Mouse (Mus musculus) liver, postnatal 0 days (tissue): ENCODE measurements at regions not wholly inside any gene's neighbourhood (a gene's known extent, or its start where the extent isn't known, plus 50 kb on each side); places are given as distances from the start of the nearest gene placed in this dataset.

Source experiments
- ATAC-seq: fragments of 200-750 bp; cut with Nextera tagmentation; 2 replicates; pipeline ENCODE4 v1.8.0; 2017; ENCODE audit warnings: mild to moderate bottlenecking, moderate library complexity
- DNase-seq: peaks from one replicate; pipeline ENCODE4 v3.0.0-alpha.2; 2016
- H3K27ac ChIP-seq: fragments of 300-500 bp; sonication (generic); 2 replicates; pipeline ENCODE4 v1.5.1; 2014; ENCODE audit warnings: antibody characterized with exemption, moderate library complexity, mild to moderate bottlenecking, low read depth
- H3K27me3 ChIP-seq: fragments of 300-500 bp; sonication (generic); 2 replicates; pipeline ENCODE4 v1.6.1; 2014; ENCODE audit warnings: low read length, control low read depth, mixed read lengths; ENCODE audit not compliant: insufficient read depth
- H3K36me3 ChIP-seq: fragments of 300-500 bp; sonication (generic); replicated peaks from 2 replicates; pipeline ENCODE4 v1.6.1; 2014; ENCODE audit warnings: mild to moderate bottlenecking, control low read depth, low read length, moderate library complexity, mixed read lengths; ENCODE audit not compliant: insufficient read depth
- H3K4me1 ChIP-seq: fragments of 300-500 bp; sonication (generic); 2 replicates; pipeline ENCODE4 v1.6.1; 2014; ENCODE audit warnings: antibody characterized with exemption, mild to moderate bottlenecking, control low read depth; ENCODE audit not compliant: insufficient read depth
- H3K4me2 ChIP-seq: fragments of 300-500 bp; sonication (generic); 2 replicates; pipeline ENCODE4 v1.6.1; 2014; ENCODE audit warnings: low read depth, mild to moderate bottlenecking, low read length, moderate library complexity, mixed read lengths
- H3K4me3 ChIP-seq: fragments of 300-500 bp; sonication (generic); 2 replicates; pipeline ENCODE4 v1.5.1; 2014; ENCODE audit warnings: low read depth, low read length
- H3K9ac ChIP-seq: fragments of 300-500 bp; sonication (generic); replicated peaks from 2 replicates; pipeline ENCODE4 v1.6.1; 2014; ENCODE audit warnings: mild to moderate bottlenecking, moderate library complexity
- H3K9me3 ChIP-seq: fragments of 300-500 bp; sonication (generic); 2 replicates; pipeline ENCODE4 v1.6.1; 2016; ENCODE audit warnings: mild to moderate bottlenecking, control low read depth, low read length, mixed read lengths
- CTCF ChIP-seq: sonication (generic); IDR thresholded peaks from 2 replicates; pipeline ENCODE4 v1.5.1; 2016; ENCODE audit warnings: antibody characterized with exemption, low read depth
- EP300 ChIP-seq: IDR thresholded peaks from 2 replicates; pipeline ENCODE4 v1.6.1; 2016; ENCODE audit warnings: antibody characterized with exemption, low read depth, mild to moderate bottlenecking
- WGBS: fragments of 180-500 bp; shearing (Covaris S2); extraction: QIAGEN DNeasy Blood & Tissue Kit; methylation state at CpG from one replicate; pipeline ENCODE4 v1.1.7; 2014; ENCODE audit not compliant: insufficient replicate concordance; 5-methylcytosine and 5-hydroxymethylcytosine counted together

GRCm38 (mm10) chr11:79802566-79802965, 159.6 kb downstream of the Utp6 start:
- DNase-seq (no peak), ATAC-seq (no peak)
- H3K36me3 ChIP-seq, result no peaks in the 10 kb centered on the region
- H3K27me3 ChIP-seq, result no peaks in the 10 kb centered on the region
- 79% methylated on average over 13 of the region's 13 CpGs for WGBS
- H3K9me3 ChIP-seq, result peaks cover 5% of the 10 kb centered on the region; the same call in 1 of the 2 replicates
- H3K4me1 ChIP-seq, result peaks cover 4% of the 10 kb centered on the region; the same call in 1 of the 2 replicates
- no peak overlapping the region for H3K4me2 ChIP-seq
- H3K9ac ChIP-seq, result no peak overlapping the region
- no peak overlapping the region for H3K4me3 ChIP-seq
- TF ChIP-seq CTCF (no peak), EP300 (no peak)
- no peak overlapping the region for H3K27ac ChIP-seq

DNA sequence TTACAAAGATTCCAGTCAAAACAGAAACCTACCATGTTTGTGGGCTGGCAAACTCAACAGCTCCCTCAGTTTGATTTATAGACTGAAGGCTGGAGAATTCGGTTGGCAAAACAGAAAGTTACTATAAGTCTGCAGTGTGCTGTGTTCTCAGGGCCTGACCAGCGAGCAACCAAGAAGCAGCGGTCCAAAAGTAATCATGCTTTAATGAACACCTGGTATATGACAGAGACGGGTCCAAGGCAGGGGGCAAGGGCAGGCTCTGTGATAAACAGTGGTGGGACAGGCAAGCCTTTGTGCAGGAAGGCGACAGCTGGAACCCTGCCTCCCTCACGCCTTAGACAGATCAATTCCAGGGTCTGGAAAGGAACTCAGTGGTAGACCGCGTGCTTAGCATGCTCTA, 161.9 kb downstream of the Utp6 start:
- ATAC-seq (no peak), DNase-seq (no peak)
- H3K4me1 ChIP-seq, result no peaks in the 10 kb centered on the region
- no peak overlapping the region for H3K4me2 ChIP-seq
- H3K9me3 ChIP-seq, result peaks cover 3% of the 10 kb centered on the region; the same call in 1 of the 2 replicates
- TF ChIP-seq EP300, result no peak
- no peak for TF ChIP-seq CTCF
- H3K4me3 ChIP-seq, result no peak overlapping the region
- no peak overlapping the region for H3K27ac ChIP-seq
- H3K27me3 ChIP-seq, result no peaks in the 10 kb centered on the region
- no peaks in the 10 kb centered on the region for H3K36me3 ChIP-seq
- no peak overlapping the region for H3K9ac ChIP-seq
- WGBS, result 68% methylated on average over 8 of the region's 8 CpGs

DNA sequence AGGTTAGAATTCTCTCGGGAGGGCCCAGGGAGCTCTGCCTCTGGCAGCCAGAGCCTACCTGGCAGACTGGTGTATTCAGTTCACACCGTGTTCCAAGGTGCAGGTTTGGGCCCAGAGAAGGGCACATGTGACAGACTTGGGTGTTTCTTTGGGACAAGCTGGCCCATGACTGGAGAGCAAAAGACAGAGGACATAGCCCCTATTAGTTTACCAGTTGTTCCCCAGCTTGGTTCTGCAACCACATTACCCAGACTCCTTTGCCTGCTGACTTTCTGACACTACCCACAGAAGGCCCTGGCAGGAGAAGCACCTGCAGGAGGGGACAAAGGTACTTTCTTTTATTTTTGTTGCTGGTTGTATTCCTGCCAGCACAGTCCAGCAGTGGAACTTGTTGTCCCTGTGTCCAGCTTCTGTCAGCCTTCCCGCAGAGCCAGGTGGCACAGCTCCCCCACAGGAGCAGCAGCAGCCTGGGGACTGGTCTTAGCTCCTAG, 173.9 kb downstream of the Utp6 start:
- Histone ChIP-seq H3K4me3 (no peak overlapping the region), H3K9me3 (no peaks in the 10 kb centered on the region), H3K9ac (no peak overlapping the region), H3K36me3 (no peaks in the 10 kb centered on the region), H3K4me2 (no peak overlapping the region), H3K4me1 (peaks cover 38% of the 10 kb centered on the region), H3K27me3 (no peaks in the 10 kb centered on the region), H3K27ac (0 out of 2 replicates have a peak overlapping the region, but pooled peaks have one; percentile 29)
- DNase-seq (no peak), ATAC-seq (no peak)
- WGBS, result 65% methylated on average over 3 of the region's 3 CpGs
- TF ChIP-seq CTCF, result no peak
- no peak for TF ChIP-seq EP300

DNA sequence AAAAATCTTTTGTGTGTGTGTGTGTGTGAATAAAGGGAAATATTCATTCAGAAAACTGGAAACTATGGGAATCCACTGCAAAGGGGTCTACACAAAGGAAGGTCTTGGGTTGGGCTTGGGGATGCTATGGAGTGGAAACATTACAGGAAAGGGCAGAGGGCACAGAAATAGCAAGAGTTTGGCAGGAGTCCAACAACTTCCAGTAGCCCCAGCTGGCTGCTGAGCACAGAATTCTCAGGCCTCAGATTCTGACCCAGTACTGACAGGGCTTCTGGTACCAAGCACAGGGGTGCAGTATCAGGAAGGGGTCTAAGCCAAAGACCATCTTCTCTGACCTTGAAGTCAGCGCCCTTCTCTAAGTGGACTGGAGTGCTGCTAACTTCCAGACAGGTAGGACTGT, 174.4 kb downstream of the Utp6 start:
- no peak overlapping the region for H3K4me2 ChIP-seq
- H3K27me3 ChIP-seq, result no peaks in the 10 kb centered on the region
- ATAC-seq (no peak), DNase-seq (no peak)
- no peak overlapping the region for H3K4me3 ChIP-seq
- no peak overlapping the region for H3K9ac ChIP-seq
- H3K4me1 ChIP-seq, result peaks cover 35% of the 10 kb centered on the region
- no peak for TF ChIP-seq EP300
- no peak for TF ChIP-seq CTCF
- no peaks in the 10 kb centered on the region for H3K36me3 ChIP-seq
- 95% methylated on average over 1 of the region's 1 CpGs for WGBS
- no peak overlapping the region for H3K27ac ChIP-seq
- H3K9me3 ChIP-seq, result no peaks in the 10 kb centered on the region

GRCm38 (mm10) chr11:79784071-79784470, 178.1 kb downstream of the Utp6 start:
- ATAC-seq (no peak), DNase-seq (no peak)
- Histone ChIP-seq H3K27ac (no peak overlapping the region), H3K4me1 (peaks cover 24% of the 10 kb centered on the region), H3K9me3 (no peaks in the 10 kb centered on the region), H3K9ac (no peak overlapping the region), H3K4me2 (no peak overlapping the region), H3K27me3 (no peaks in the 10 kb centered on the region), H3K36me3 (no peaks in the 10 kb centered on the region), H3K4me3 (no peak overlapping the region)
- WGBS, result 83% methylated on average over 3 of the region's 3 CpGs
- no peak for TF ChIP-seq EP300
- TF ChIP-seq CTCF, result no peak

- TF ChIP-seq EP300 (no peak), CTCF (no peak)
- H3K4me3 ChIP-seq, result no peak overlapping the region
- H3K9me3 ChIP-seq, result no peaks in the 10 kb centered on the region
- DNase-seq, result no peak
- H3K4me2 ChIP-seq, result no peak overlapping the region
- H3K9ac ChIP-seq, result no peak overlapping the region
- no peak overlapping the region for H3K27ac ChIP-seq
- no peaks in the 10 kb centered on the region for H3K36me3 ChIP-seq
- peak; percentile 21; the same call in 1 of the 2 replicates for ATAC-seq
- H3K27me3 ChIP-seq, result no peaks in the 10 kb centered on the region
- peaks cover 29% of the 10 kb centered on the region for H3K4me1 ChIP-seq
- 47% methylated on average over 5 of the region's 5 CpGs for WGBS
Measured at GRCm38 (mm10) chr11:79781966-79782365, 180.2 kb downstream of the Utp6 start.

DNA sequence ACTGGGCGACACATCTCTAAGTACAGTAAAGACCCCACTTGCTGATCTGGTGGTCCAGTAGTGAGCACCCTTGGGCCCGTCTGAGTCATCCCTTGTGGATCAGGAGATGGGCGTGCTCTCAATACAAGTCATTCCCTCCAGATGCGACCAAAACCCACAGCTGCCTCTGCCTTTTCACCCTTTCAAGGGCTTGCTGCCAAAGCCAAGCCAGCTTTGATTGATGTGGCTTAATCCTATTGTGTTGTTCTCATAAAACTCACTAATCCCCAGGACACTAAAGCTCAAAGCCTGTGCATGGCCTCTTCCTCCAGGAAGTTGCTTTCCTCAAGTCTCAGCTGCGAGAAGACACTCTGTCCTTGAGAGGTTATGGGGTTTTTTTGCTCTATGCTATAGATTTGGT, 182.4 kb downstream of the Utp6 start:
- 60% methylated on average over 5 of the region's 5 CpGs for WGBS
- Histone ChIP-seq H3K27ac (0 out of 2 replicates have a peak overlapping the region, but pooled peaks have one; percentile 69), H3K4me2 (no peak overlapping the region), H3K9me3 (no peaks in the 10 kb centered on the region), H3K27me3 (no peaks in the 10 kb centered on the region), H3K9ac (no peak overlapping the region), H3K4me1 (peaks cover 33% of the 10 kb centered on the region), H3K36me3 (no peaks in the 10 kb centered on the region), H3K4me3 (no peak overlapping the region)
- ATAC-seq (no peak), DNase-seq (no peak)
- TF ChIP-seq EP300 (no peak), CTCF (no peak)
